Mouse (Mus musculus): ENCODE results near the gene Dab1. TPM values are rescaled to one million over a fixed set of nuclear protein-coding genes. Genes with fewer than 3 reads are reported as not detected.

The Dab1 gene
- polyA plus RNA-seq, 1 experiment = 0.26 TPM

DNA sequence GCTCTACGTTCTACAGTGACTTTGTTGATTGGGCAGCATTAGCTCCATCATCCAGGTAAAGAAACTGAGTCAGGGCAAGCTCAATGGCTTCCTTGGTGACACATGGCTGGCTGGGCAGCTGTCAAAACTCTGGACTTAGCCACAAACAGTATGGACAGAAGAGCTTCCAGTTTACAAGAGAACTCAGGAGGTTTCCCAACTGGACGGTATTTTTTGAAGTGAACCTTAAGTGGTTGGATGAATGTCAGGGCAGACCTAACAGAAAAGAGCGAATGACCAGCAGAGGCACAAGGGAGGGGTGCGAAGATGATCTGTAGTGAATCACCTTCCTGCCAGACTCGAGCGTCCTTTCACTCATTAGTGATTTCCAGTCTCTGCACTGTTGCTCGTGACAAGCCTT is 857.7 kb downstream of the Dab1 start:
- no peaks in the 10 kb centered on the region for H3K36me3 ChIP-seq (ENCODE audit: control insufficient read depth, insufficient read depth, low read length)
- TF ChIP-seq POLR2A (IDR thresholded peaks at IDR 0.05; ENCODE audit: low read depth, low read length) = no peak
- no peak for TF ChIP-seq CTCF (IDR thresholded peaks at IDR 0.05; ENCODE audit: extremely low read depth, insufficient read depth, insufficient read length, insufficient replicate concordance)
- no peaks in the 10 kb centered on the region for H3K27me3 ChIP-seq (ENCODE audit: control insufficient read depth, insufficient read depth, low read length)
- no peak overlapping the region for H3K27ac ChIP-seq (ENCODE audit: insufficient read depth, low read length)
- DNase-seq (ENCODE audit: low read depth in 1 of 2, low spot score in 2 of 2) = no peak
- H3K4me1 ChIP-seq (ENCODE audit: control insufficient read depth, insufficient read depth, insufficient read length) = no peaks in the 10 kb centered on the region
- H3K4me3 ChIP-seq (ENCODE audit: extremely low read depth, insufficient read depth, insufficient read length) = no peak overlapping the region
- 88% methylated on average over 7 of the region's 7 CpGs for WGBS

GRCm38 (mm10) chr4:104483948-104484347 is 864.8 kb downstream of the Dab1 start:
- Histone ChIP-seq H3K4me3 (ENCODE audit: extremely low read depth, insufficient read depth, insufficient read length) (no peak overlapping the region), H3K27ac (ENCODE audit: insufficient read depth, low read length) (no peak overlapping the region), H3K36me3 (ENCODE audit: control insufficient read depth, insufficient read depth, low read length) (no peaks in the 10 kb centered on the region), H3K27me3 (ENCODE audit: control insufficient read depth, insufficient read depth, low read length) (no peaks in the 10 kb centered on the region), H3K4me1 (ENCODE audit: control insufficient read depth, insufficient read depth, insufficient read length) (no peaks in the 10 kb centered on the region)
- WGBS = 93% methylated on average over 1 of the region's 1 CpGs
- TF ChIP-seq POLR2A (IDR thresholded peaks at IDR 0.05; ENCODE audit: low read depth, low read length) (no peak), CTCF (IDR thresholded peaks at IDR 0.05; ENCODE audit: extremely low read depth, insufficient read depth, insufficient read length, insufficient replicate concordance) (no peak)
- DNase-seq (ENCODE audit: low read depth in 1 of 2, low spot score in 2 of 2) = no peak

GRCm38 (mm10) chr4:104497221-104497620 is 878.1 kb downstream of the Dab1 start:
- Histone ChIP-seq H3K4me3 (ENCODE audit: extremely low read depth, insufficient read depth, insufficient read length) (no peak overlapping the region), H3K27me3 (ENCODE audit: control insufficient read depth, insufficient read depth, low read length) (no peaks in the 10 kb centered on the region), H3K4me1 (ENCODE audit: control insufficient read depth, insufficient read depth, insufficient read length) (no peaks in the 10 kb centered on the region), H3K27ac (ENCODE audit: insufficient read depth, low read length) (no peak overlapping the region), H3K36me3 (ENCODE audit: control insufficient read depth, insufficient read depth, low read length) (no peaks in the 10 kb centered on the region)
- TF ChIP-seq POLR2A (IDR thresholded peaks at IDR 0.05; ENCODE audit: low read depth, low read length) = no peak
- no peak for TF ChIP-seq CTCF (IDR thresholded peaks at IDR 0.05; ENCODE audit: extremely low read depth, insufficient read depth, insufficient read length, insufficient replicate concordance)
- WGBS = 90% methylated on average over 1 of the region's 1 CpGs
- DNase-seq (ENCODE audit: low read depth in 1 of 2, low spot score in 2 of 2) = no peak

- TF ChIP-seq POLR2A (IDR thresholded peaks at IDR 0.05; ENCODE audit: low read depth, low read length) (no peak), CTCF (IDR thresholded peaks at IDR 0.05; ENCODE audit: extremely low read depth, insufficient read depth, insufficient read length, insufficient replicate concordance) (no peak)
- Histone ChIP-seq H3K4me1 (ENCODE audit: control insufficient read depth, insufficient read depth, insufficient read length) (no peaks in the 10 kb centered on the region), H3K27ac (ENCODE audit: insufficient read depth, low read length) (no peak overlapping the region), H3K4me3 (ENCODE audit: extremely low read depth, insufficient read depth, insufficient read length) (no peak overlapping the region), H3K36me3 (ENCODE audit: control insufficient read depth, insufficient read depth, low read length) (no peaks in the 10 kb centered on the region), H3K27me3 (ENCODE audit: control insufficient read depth, insufficient read depth, low read length) (no peaks in the 10 kb centered on the region)
- 82% methylated on average over 2 of the region's 2 CpGs for WGBS
- no peak for DNase-seq (ENCODE audit: low read depth in 1 of 2, low spot score in 2 of 2)
Observed at GRCm38 (mm10) chr4:104500112-104500511, 881.0 kb downstream of the Dab1 start.

DNA sequence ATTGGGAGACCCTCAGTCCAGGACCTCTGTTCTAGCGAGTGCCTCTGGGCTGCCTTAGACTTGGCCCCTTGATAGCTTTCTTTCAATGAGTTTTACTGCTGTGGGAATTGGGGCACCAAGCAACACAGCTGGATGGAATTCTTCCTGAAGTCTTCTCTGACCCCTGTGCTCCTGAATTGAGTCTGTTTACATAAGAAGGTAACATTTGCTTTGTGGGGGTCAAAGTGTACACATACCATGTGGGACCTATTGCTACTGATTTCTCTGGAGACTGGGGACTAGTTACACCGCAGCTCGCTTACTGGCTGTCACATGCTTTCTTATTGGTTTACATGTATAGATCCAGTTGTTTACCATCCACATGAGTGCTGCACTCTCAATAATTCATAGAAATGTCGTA is 881.5 kb downstream of the Dab1 start:
- DNase-seq (ENCODE audit: low read depth in 1 of 2, low spot score in 2 of 2) = no peak
- 83% methylated on average over 4 of the region's 4 CpGs for WGBS
- no peaks in the 10 kb centered on the region for H3K4me1 ChIP-seq (ENCODE audit: control insufficient read depth, insufficient read depth, insufficient read length)
- H3K36me3 ChIP-seq (ENCODE audit: control insufficient read depth, insufficient read depth, low read length) = no peaks in the 10 kb centered on the region
- no peak overlapping the region for H3K4me3 ChIP-seq (ENCODE audit: extremely low read depth, insufficient read depth, insufficient read length)
- no peak overlapping the region for H3K27ac ChIP-seq (ENCODE audit: insufficient read depth, low read length)
- H3K27me3 ChIP-seq (ENCODE audit: control insufficient read depth, insufficient read depth, low read length) = no peaks in the 10 kb centered on the region
- no peak for TF ChIP-seq CTCF (IDR thresholded peaks at IDR 0.05; ENCODE audit: extremely low read depth, insufficient read depth, insufficient read length, insufficient replicate concordance)
- TF ChIP-seq POLR2A (IDR thresholded peaks at IDR 0.05; ENCODE audit: low read depth, low read length) = no peak

DNA sequence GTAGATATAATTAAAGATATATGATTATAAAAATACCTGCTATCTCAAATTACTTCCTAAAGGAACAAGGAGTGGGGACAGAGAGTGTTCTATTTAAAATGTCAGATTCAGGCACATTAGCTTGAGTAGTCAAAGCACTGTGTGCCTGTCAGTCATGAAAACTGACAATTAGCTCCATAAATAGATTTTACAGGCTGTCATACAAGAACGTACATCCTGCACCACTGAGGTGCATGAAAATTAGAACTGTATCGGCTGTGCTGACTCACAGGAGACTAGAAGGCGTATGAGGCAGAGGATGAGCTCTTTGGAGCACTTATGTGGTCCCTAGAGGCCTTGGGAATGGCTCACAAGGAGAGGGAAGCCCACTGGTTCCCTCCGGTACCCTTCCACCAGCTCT is 882.1 kb downstream of the Dab1 start:
- Histone ChIP-seq H3K4me3 (ENCODE audit: extremely low read depth, insufficient read depth, insufficient read length) (no peak overlapping the region), H3K4me1 (ENCODE audit: control insufficient read depth, insufficient read depth, insufficient read length) (no peaks in the 10 kb centered on the region), H3K27ac (ENCODE audit: insufficient read depth, low read length) (no peak overlapping the region), H3K36me3 (ENCODE audit: control insufficient read depth, insufficient read depth, low read length) (no peaks in the 10 kb centered on the region), H3K27me3 (ENCODE audit: control insufficient read depth, insufficient read depth, low read length) (no peaks in the 10 kb centered on the region)
- no peak for DNase-seq (ENCODE audit: low read depth in 1 of 2, low spot score in 2 of 2)
- no peak for TF ChIP-seq CTCF (IDR thresholded peaks at IDR 0.05; ENCODE audit: extremely low read depth, insufficient read depth, insufficient read length, insufficient replicate concordance)
- no peak for TF ChIP-seq POLR2A (IDR thresholded peaks at IDR 0.05; ENCODE audit: low read depth, low read length)
- 79% methylated on average over 4 of the region's 4 CpGs for WGBS

DNA sequence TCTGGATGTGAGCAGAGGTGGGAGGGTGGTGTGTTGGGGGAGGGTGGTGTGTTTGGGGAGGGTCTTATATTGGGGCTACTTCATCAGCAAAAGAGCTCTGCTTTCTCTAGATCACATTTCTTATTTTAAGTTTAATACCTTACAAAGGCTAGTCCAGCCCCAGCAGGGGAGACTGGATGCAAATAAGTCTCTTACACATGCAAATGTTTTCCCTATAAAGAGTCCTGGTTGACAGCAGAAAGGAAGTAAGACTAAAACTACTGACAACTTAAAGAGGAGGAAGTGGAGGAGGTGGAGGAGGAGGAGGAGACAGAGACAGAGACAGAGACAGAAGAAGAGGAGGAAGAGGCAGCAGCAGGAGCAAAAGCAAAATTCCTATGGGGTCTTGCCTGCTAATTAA is 885.8 kb downstream of the Dab1 start:
- H3K4me3 ChIP-seq (ENCODE audit: extremely low read depth, insufficient read depth, insufficient read length) = no peak overlapping the region
- no peaks in the 10 kb centered on the region for H3K27me3 ChIP-seq (ENCODE audit: control insufficient read depth, insufficient read depth, low read length)
- no peak overlapping the region for H3K27ac ChIP-seq (ENCODE audit: insufficient read depth, low read length)
- H3K4me1 ChIP-seq (ENCODE audit: control insufficient read depth, insufficient read depth, insufficient read length) = no peaks in the 10 kb centered on the region
- no peak for DNase-seq (ENCODE audit: low read depth in 1 of 2, low spot score in 2 of 2)
- TF ChIP-seq POLR2A (IDR thresholded peaks at IDR 0.05; ENCODE audit: low read depth, low read length) = no peak
- H3K36me3 ChIP-seq (ENCODE audit: control insufficient read depth, insufficient read depth, low read length) = no peaks in the 10 kb centered on the region

Data from spleen, adult 2 months (tissue).